25 mouse cellular contexts compared by ENCODE assay signal in the genomic region with DNA sequence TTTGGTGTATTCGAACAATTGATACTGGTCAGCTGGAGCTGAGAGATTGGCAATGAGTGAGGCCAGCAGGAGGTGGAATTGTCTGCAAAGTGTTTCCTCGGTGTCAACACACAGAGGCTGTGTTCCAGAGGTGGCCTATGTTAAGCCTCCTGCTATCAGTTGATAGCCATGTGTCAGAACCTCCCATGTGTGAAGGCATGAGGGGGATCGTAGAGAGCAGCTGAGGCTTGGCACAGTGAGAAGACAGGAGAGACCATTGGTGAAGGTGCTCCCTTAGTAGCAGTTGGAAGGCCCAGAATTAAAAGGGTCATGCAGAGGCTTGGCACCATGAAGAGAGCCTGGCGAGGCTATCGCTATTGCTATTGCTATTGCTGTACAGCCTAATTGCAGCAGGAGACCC.
"Had no signal": no experiment of that assay in that cellular context is flagged by ENCODE, and none has a peak within 500 bp of the region (broad histone marks: within the 10 kb centered on the region; RNA-seq: fewer than 3 reads in every experiment).

No protein-coding gene starts in this region.

- H3K9ac ChIP-seq: hindbrain, embryonic 12.5 days; hindbrain, embryonic 14.5 days; intestine, embryonic 15.5 days; limb, embryonic 12.5 days; liver, embryonic 13.5 days; liver, embryonic 15.5 days had no signal

- H3K36me3 ChIP-seq: hindbrain, embryonic 10.5 days; hindbrain, embryonic 12.5 days; intestine, embryonic 15.5 days; limb, embryonic 10.5 days; limb, embryonic 12.5 days; liver, embryonic 13.5 days; liver, embryonic 15.5 days had no signal

- ATAC-seq: forebrain, embryonic 16.5 days; hindbrain, embryonic 16.5 days; inflammation-experienced regulatory T-cells, adult 6 months; intestine, embryonic 15.5 days; intestine, postnatal 0 days had no signal

- H3K4me1 ChIP-seq: hindbrain, embryonic 12.5 days; intestine, embryonic 15.5 days; liver, embryonic 13.5 days; liver, embryonic 15.5 days had no signal

- H3K9me3 ChIP-seq: hindbrain, embryonic 10.5 days; hindbrain, embryonic 12.5 days; intestine, embryonic 15.5 days; limb, embryonic 10.5 days; limb, embryonic 12.5 days; liver, embryonic 13.5 days; liver, embryonic 15.5 days had no signal

- H3K4me2 ChIP-seq: heart, embryonic 11.5 days; hindbrain, embryonic 12.5 days; hindbrain, embryonic 14.5 days; intestine, embryonic 15.5 days; limb, embryonic 12.5 days; liver, embryonic 11.5 days; liver, embryonic 13.5 days; liver, embryonic 15.5 days had no signal

- H3K27ac ChIP-seq: gastrocnemius, adult 2 months; hindbrain, embryonic 10.5 days; hindbrain, embryonic 12.5 days; hindbrain, embryonic 14.5 days; intestine, embryonic 15.5 days; left cerebral cortex, adult 2 months; limb, embryonic 10.5 days; limb, embryonic 12.5 days; liver, embryonic 13.5 days; liver, embryonic 15.5 days had no signal

- DNase-seq: gastrocnemius, adult 2 months; gastrocnemius, postnatal 10 days; gastrocnemius, postnatal 25 days; kidney, adult 18-20 months; kidney, adult 8-10 months; kidney, postnatal 10 days; kidney, postnatal 25 days; kidney, postnatal 4 days; liver; liver, embryonic 13.5 days had no signal

- H3K27me3 ChIP-seq: hindbrain, embryonic 12.5 days; intestine, embryonic 15.5 days; liver, embryonic 13.5 days; liver, embryonic 15.5 days had no signal

- H3K4me3 ChIP-seq: gastrocnemius, adult 2 months; hindbrain, embryonic 10.5 days; hindbrain, embryonic 12.5 days; intestine, embryonic 15.5 days; layer of hippocampus, adult 2 months; left cerebral cortex, adult 2 months; limb, embryonic 10.5 days; limb, embryonic 12.5 days; liver, embryonic 13.5 days; liver, embryonic 15.5 days had no signal
